Mouse (Mus musculus): ENCODE results near the gene Enpp5. TPM values are rescaled to one million over a fixed set of nuclear protein-coding genes. Genes with fewer than 3 reads are reported as not detected.
A peak's percentile ranks its signal among the peaks of the same experiment; 100 is the strongest.

Gene Enpp5
- polyA plus RNA-seq (2015; fragmentation: Nextera tagmentation; extraction: Ambion mirVana), result 62.3 and 67.3 TPM in 2 replicates

DNA sequence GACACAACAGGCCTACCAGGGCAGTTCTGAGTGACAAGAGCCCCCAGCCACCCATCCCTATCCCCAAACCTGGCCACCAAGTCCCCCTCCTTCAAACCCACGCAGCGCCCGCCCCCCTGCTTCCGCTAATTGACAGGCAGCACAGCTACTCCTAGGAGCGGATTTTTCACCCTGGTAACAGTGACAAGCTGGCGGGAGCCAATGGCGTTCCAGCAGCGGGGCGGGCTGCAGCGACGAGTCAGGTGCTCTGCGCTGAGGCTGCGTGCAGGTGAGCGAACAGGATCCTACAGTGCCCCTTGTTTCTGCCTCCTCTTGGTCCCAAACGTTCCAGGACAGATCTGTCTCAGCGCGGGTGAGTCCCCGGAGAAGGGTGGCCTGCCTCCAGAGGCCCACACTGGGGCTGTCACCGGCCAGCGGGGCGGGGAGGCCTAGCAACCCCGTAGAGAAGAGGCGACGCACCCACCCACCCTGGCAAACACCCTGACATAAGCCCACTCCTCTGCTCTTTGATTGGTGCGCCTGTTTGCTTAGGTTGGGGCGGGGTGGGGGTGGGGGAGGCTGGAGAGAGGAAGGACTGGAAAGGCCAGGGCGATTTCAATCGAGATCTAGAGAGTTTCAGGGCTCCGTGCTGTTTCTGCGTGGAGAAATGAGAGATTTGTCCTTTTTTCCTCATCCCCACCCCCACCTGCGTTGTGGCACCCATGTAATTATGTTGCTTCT is at the start of gene Enpp5:
Gene Enpp5, plus strand, starts transcription at position 183 of the 720 bp plus-strand sequence.
- Histone ChIP-seq H3K4me2 (replicated peaks) (peak within 1 kb of the TSS; percentile 68), H3K36me3 (peaks cover 31% of the 10 kb centered on the region), H3K9me3 (no peaks in the 10 kb centered on the region), H3K27ac (replicated peaks) (peak within 1 kb of the TSS; percentile 94), H3K27me3 (no peaks in the 10 kb centered on the region), H3K4me3 (peak within 1 kb of the TSS; percentile 75), H3K9ac (replicated peaks) (peak within 1 kb of the TSS; percentile 83), H3K4me1 (peaks cover 23% of the 10 kb centered on the region)
- WGBS, result under 1% methylated on average over 31 of the region's 31 CpGs
- peak; percentile 99 for ATAC-seq (replicated peaks)

DNA sequence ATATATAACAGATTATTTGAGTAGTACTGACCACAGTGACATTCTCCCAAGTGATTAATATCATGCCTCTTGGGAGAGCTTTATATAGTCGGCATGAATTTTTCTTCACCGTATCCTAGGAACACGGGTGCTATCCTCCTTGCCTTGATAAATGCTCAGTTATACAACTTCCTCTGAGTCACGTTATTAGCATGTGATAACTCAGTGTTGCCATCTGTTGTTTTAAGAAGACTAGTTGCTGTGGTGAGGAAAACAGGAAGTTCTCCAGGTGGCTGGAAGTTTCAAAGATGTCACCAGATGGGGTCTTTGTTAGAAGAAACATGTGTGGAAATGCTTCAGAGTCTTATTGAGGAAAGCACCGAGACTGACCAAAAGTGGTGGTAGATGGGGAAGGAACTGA is 49.0 kb upstream of the Enpp5 start:
- H3K36me3 ChIP-seq, result no peaks in the 10 kb centered on the region
- no peak overlapping the region for H3K27ac ChIP-seq (replicated peaks)
- no peak overlapping the region for H3K4me3 ChIP-seq
- WGBS, result 76% methylated on average over 5 of the region's 5 CpGs
- no peaks in the 10 kb centered on the region for H3K9me3 ChIP-seq
- peaks cover 28% of the 10 kb centered on the region for H3K4me1 ChIP-seq
- no peak overlapping the region for H3K4me2 ChIP-seq (replicated peaks)
- no peak for ATAC-seq (replicated peaks)
- no peak overlapping the region for H3K9ac ChIP-seq (replicated peaks)
- no peaks in the 10 kb centered on the region for H3K27me3 ChIP-seq

DNA sequence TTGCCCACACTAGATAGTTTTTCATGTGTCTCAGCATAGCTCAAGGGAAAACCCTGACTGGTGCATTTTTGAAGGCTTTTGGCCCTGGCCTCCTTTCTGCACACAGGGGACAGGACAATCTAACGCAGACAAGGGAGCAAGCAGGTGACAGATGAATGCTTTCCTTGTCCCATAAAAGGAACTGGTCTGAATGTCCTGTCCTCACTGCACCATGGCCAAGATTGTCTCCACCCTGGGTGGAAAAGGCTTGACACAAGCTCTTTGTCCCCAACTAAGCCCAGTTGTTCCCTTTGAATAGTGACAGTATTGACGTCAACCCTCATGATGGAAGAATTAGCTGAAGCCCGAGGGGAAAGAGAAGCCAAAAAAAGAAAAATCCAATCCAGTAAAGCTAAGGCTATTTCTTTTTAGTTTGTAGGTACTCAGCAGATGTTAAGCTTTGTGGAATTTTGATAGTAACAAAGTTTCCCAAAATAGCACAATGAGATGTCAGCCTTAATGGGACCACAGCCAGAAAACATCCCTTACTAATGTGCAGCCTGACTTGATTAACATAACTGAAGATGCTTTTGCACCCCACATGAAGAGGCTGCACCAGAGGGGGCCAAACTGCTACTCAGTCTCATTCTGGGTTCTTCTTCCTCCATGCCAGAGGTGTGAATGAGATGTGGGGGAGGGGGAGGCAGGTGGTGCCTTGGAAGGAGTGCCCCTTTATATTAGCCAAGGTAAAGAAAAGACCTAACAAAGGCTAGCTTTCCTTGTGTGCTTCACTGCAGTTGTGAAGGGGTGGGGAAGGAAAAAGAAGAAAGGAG is 47.6 kb upstream of the Enpp5 start:
- Histone ChIP-seq H3K27ac (replicated peaks) (no peak overlapping the region), H3K9ac (replicated peaks) (no peak overlapping the region), H3K4me2 (replicated peaks) (no peak overlapping the region), H3K36me3 (no peaks in the 10 kb centered on the region), H3K4me3 (no peak overlapping the region), H3K9me3 (no peaks in the 10 kb centered on the region), H3K27me3 (no peaks in the 10 kb centered on the region), H3K4me1 (peaks cover 18% of the 10 kb centered on the region)
- no peak for ATAC-seq (replicated peaks)
- 10% methylated on average over 3 of the region's 3 CpGs for WGBS

DNA sequence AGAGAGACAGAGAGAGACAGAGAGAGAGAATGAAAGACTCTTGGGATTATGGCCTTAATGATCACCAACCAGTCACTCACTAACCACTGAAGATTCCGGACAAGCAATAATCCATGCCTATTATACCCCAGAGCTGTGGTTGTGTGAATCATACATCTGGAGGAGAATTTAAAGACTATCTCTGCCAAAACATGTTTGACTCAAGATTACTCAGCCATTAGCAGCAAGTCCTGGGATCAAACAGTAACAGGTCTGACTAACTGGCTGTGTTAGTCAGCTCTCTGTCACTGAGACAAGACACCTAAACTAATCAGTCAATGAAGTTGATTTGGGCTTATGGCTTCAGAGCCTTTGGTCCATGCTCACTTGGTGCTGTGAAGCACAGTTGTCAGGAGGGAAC is 43.6 kb upstream of the Enpp5 start:
- H3K4me3 ChIP-seq, result no peak overlapping the region

DNA sequence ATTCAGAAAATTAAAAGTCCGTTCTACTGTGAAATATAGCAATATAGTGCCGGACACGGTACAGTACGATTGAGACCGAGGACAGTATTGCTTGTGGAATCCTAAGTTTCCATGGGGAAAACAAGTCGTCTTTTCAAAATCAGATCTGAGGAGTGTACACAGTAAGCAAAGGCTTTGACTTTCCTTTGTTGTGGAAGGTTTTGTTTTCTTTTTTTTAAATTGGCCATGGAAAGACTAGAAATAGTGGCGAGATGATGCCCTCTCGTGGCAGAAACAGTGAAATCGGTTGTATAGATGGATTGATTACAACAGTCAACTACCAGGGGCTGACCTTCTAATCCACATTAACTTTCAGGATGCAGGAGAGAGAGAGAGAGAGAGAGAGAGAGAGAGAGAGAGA is 40.0 kb upstream of the Enpp5 start:
- H3K36me3 ChIP-seq, result no peaks in the 10 kb centered on the region
- no peaks in the 10 kb centered on the region for H3K4me1 ChIP-seq
- ATAC-seq (replicated peaks), result peak; percentile 41; the same call in 1 of the 2 replicates
- no peak overlapping the region for H3K4me3 ChIP-seq
- H3K27me3 ChIP-seq, result no peaks in the 10 kb centered on the region
- no peak overlapping the region for H3K9ac ChIP-seq (replicated peaks)
- no peak overlapping the region for H3K27ac ChIP-seq (replicated peaks)
- no peaks in the 10 kb centered on the region for H3K9me3 ChIP-seq
- no peak overlapping the region for H3K4me2 ChIP-seq (replicated peaks)
- WGBS, result 61% methylated on average over 9 of the region's 9 CpGs

More for the DNA sequence above, 43.6 kb upstream of the Enpp5 start:
- ATAC-seq (replicated peaks), result no peak
- no peaks in the 10 kb centered on the region for H3K36me3 ChIP-seq
- H3K9ac ChIP-seq (replicated peaks), result no peak overlapping the region
- peaks cover 8% of the 10 kb centered on the region for H3K4me1 ChIP-seq
- H3K4me2 ChIP-seq (replicated peaks), result no peak overlapping the region
- H3K9me3 ChIP-seq, result no peaks in the 10 kb centered on the region
- 91% methylated on average over 1 of the region's 1 CpGs for WGBS
- H3K27me3 ChIP-seq, result no peaks in the 10 kb centered on the region
- no peak overlapping the region for H3K27ac ChIP-seq (replicated peaks)

DNA sequence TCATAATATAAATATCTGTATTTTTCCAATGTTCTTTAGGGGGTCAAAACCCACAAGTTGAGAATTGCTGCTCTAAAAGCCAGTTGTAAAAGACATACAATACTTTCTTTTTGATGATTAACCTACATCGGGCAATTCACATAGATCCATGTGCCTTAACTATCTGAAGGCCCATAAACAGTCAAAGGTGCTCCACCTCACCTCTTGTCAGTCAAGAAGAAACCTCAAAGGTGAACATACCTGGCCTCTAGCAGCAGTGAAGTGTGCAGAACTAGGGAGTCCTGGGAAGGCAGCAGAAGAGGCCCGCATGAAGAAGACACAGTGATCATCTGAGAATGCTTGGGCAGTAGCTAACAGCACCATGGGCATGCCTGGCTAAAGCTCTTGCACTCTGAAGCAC is 38.2 kb upstream of the Enpp5 start:
- Histone ChIP-seq H3K36me3 (no peaks in the 10 kb centered on the region), H3K4me2 (replicated peaks) (no peak overlapping the region), H3K4me3 (no peak overlapping the region), H3K9ac (replicated peaks) (no peak overlapping the region), H3K27me3 (no peaks in the 10 kb centered on the region), H3K9me3 (no peaks in the 10 kb centered on the region), H3K27ac (replicated peaks) (no peak overlapping the region), H3K4me1 (no peaks in the 10 kb centered on the region)
- ATAC-seq (replicated peaks), result no peak
- WGBS, result 93% methylated on average over 2 of the region's 2 CpGs

DNA sequence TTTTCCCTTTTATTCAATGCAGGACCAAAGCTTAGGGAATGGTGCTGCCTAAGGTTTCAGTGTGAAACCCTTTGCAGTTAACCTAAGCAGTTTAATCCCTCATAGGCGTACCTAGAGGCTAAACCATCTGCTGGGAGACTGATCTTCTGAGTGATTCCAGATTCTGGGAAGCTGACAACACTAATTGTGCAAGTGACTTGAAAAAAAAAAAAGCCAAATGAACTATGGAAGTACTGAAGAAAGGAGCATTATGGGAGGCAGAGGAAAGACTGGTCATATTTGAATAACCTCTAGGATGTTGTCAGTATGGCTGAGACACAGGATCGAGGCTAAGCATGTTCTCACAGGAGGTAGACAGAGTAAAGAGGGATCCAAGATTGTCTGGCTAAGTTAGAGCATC is 36.3 kb upstream of the Enpp5 start:
- H3K4me1 ChIP-seq, result no peaks in the 10 kb centered on the region
- H3K9ac ChIP-seq (replicated peaks), result no peak overlapping the region
- WGBS, result 75% methylated on average over 2 of the region's 2 CpGs
- H3K27me3 ChIP-seq, result no peaks in the 10 kb centered on the region
- H3K9me3 ChIP-seq, result no peaks in the 10 kb centered on the region
- H3K4me2 ChIP-seq (replicated peaks), result no peak overlapping the region
- ATAC-seq (replicated peaks), result no peak
- H3K36me3 ChIP-seq, result no peaks in the 10 kb centered on the region
- H3K4me3 ChIP-seq, result no peak overlapping the region
- H3K27ac ChIP-seq (replicated peaks), result no peak overlapping the region

DNA sequence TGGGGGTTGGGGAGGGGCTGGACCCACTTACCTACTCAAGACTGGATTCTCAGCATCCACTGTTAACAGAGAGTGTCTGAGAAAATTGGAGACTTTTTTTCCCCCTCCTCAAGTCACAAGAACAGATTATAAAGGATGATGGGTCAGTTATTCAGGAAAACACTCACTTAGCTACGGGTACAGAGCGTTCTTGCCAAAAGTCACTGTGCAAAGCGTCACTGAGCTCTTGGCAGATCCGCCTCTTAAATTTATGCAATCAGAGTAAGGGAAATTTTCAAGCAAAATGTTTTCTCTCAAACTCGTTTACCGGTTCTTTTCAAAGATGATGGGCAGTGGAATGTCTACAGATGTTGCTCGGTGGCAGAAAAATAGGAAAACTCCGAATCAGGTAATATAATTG is 35.8 kb upstream of the Enpp5 start:
- 88% methylated on average over 8 of the region's 8 CpGs for WGBS
- H3K4me1 ChIP-seq, result no peaks in the 10 kb centered on the region
- no peaks in the 10 kb centered on the region for H3K9me3 ChIP-seq
- no peaks in the 10 kb centered on the region for H3K36me3 ChIP-seq
- no peak overlapping the region for H3K4me3 ChIP-seq
- no peaks in the 10 kb centered on the region for H3K27me3 ChIP-seq
- H3K9ac ChIP-seq (replicated peaks), result no peak overlapping the region
- no peak overlapping the region for H3K27ac ChIP-seq (replicated peaks)
- ATAC-seq (replicated peaks), result no peak
- no peak overlapping the region for H3K4me2 ChIP-seq (replicated peaks)

DNA sequence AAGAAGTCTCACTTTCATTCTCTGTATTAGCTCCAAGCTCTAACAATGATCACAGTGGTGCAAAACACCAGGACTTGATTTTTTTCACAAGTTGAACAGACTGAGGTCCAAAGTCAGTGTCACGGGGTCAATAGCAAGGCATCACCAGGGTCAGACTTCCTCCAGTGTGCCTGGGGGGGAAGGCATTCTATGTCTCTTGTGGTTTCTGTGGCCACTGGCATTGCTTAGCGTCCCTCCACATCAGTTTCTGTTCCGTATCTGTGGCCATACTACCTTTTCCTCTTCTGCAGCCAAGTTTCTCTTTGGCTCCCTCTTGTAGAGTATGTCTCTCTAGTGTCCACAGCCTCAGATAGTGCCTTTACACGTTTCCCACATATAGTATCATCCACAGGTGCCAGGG is 25.2 kb upstream of the Enpp5 start:
- WGBS, result 85% methylated on average over 4 of the region's 4 CpGs
- Histone ChIP-seq H3K9ac (replicated peaks) (no peak overlapping the region), H3K4me1 (no peaks in the 10 kb centered on the region), H3K27ac (replicated peaks) (no peak overlapping the region), H3K9me3 (no peaks in the 10 kb centered on the region), H3K4me3 (no peak overlapping the region), H3K36me3 (no peaks in the 10 kb centered on the region), H3K27me3 (no peaks in the 10 kb centered on the region), H3K4me2 (replicated peaks) (no peak overlapping the region)
- no peak for ATAC-seq (replicated peaks)

DNA sequence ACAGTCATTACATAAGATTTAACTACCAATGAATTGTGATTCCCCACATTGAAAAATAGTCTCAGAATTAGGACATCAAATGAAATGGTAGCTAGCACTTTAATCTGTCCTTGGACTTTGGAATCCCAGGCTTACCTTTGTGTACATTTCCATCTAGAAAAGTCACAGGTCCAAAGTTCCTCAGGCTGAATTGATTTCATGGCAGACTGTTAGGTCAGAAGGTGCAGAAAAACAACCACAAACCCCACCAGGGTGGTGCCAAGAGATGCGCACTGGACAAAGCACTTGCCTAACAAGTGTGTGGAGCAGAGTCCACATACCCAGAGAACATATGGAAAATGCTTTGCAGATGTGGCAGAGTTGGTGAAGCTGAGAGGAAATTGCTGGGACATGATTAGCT is 21.5 kb upstream of the Enpp5 start:
- Histone ChIP-seq H3K27ac (replicated peaks) (no peak overlapping the region), H3K36me3 (no peaks in the 10 kb centered on the region), H3K4me3 (no peak overlapping the region), H3K27me3 (no peaks in the 10 kb centered on the region), H3K9ac (replicated peaks) (no peak overlapping the region), H3K9me3 (no peaks in the 10 kb centered on the region), H3K4me1 (no peaks in the 10 kb centered on the region), H3K4me2 (replicated peaks) (no peak overlapping the region)
- WGBS, result 94% methylated on average over 1 of the region's 1 CpGs
- no peak for ATAC-seq (replicated peaks)

DNA sequence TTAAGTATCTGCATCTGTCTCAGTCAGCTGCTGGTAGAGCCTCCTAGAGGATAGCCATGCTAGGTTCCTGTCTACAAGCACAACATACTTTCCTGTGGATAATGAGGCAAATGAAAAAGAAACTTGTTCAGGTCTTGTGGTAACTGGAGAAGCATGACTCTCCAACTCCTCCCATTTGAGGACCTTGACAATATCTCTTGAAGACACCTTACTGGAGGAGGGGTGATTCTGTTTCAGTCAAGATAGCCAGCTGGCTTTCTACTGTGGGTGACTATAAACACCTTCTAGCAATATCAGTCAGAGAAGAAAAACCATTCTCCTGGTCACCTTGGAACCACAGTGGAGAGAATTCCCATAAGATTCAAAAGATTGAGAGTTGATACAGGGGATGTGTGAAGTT is 20.5 kb upstream of the Enpp5 start:
- ATAC-seq (replicated peaks), result no peak
- Histone ChIP-seq H3K36me3 (no peaks in the 10 kb centered on the region), H3K4me1 (no peaks in the 10 kb centered on the region), H3K9ac (replicated peaks) (no peak overlapping the region), H3K4me2 (replicated peaks) (no peak overlapping the region), H3K9me3 (no peaks in the 10 kb centered on the region), H3K27ac (replicated peaks) (no peak overlapping the region), H3K27me3 (no peaks in the 10 kb centered on the region), H3K4me3 (no peak overlapping the region)

DNA sequence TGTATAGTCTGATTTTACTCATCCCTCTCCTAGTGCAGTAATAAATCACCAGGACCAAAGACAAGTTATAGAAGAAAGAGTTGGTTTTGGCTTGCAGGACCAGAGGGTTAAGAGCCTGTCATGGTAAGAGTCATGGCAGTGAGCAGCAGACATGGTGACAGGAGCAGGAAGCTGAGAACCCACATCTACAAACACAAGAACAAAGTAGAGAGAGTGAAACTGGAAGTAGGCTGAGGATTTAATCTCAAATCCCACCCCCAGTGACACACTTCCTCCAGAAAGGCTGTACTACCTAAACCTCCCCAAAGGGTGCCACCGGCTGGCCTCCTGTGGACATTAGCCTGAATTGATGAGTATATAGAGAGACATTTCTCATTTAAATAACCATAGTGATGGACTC is 17.8 kb upstream of the Enpp5 start:
- Histone ChIP-seq H3K4me3 (no peak overlapping the region), H3K4me1 (no peaks in the 10 kb centered on the region), H3K4me2 (replicated peaks) (no peak overlapping the region), H3K27me3 (no peaks in the 10 kb centered on the region), H3K27ac (replicated peaks) (no peak overlapping the region), H3K9me3 (no peaks in the 10 kb centered on the region), H3K9ac (replicated peaks) (no peak overlapping the region), H3K36me3 (no peaks in the 10 kb centered on the region)
- no peak for ATAC-seq (replicated peaks)
- 94% methylated on average over 1 of the region's 1 CpGs for WGBS
